Mouse (Mus musculus) activated CD4-positive, CD25-positive, alpha-beta regulatory T cell (primary cell): ENCODE results near the gene Ptpn11. TPM values are rescaled to one million over a fixed set of nuclear protein-coding genes. Genes with fewer than 3 reads are reported as not detected.

Experiments used
- polyA plus RNA-seq, 2 experiments: library from polyadenylated mRNA; unstranded; fragments of 100-300 nt; shearing (Covaris generic); gene quantifications; one replicate each; pipeline ENCODE4 v1.2.1; 2017

Ptpn11 gene
- polyA plus RNA-seq: 10 to 100 TPM; 19.4 to 22.1 TPM

GRCm38 (mm10) chr5:121190836-121191583 lies at the start of gene Ptpn11:
Ptpn11 (minus strand) TSS chr5:121191397.

GRCm38 (mm10) chr5:121219980-121220731 lies 29.0 kb upstream of the Ptpn11 start, which contains the start of gene Hectd4:
Hectd4 (plus strand) TSS chr5:121220219.

GRCm38 (mm10) chr5:121204132-121205089 lies 13.2 kb upstream of the Ptpn11 start, which contains the start of gene Rpl6:
Rpl6 (plus strand) TSS chr5:121204481.

Other genes starting within 250 kb of the Ptpn11 start
- under 1 TPM in 1 of 2 experiments, not detected in 1; 0.21 TPM for gene Rph3a, start 181.3 kb downstream of the Ptpn11 start, polyA plus RNA-seq
- gene Rpl6, start 13.1 kb upstream of the Ptpn11 start, polyA plus RNA-seq: 1,000 to 10,000 TPM in 1 of 2 experiments, 100 to 1,000 TPM in 1; 742 to 1,189 TPM
- 1 to 10 TPM; 7.9 to 9.7 TPM for gene Hectd4, start 28.8 kb upstream of the Ptpn11 start, polyA plus RNA-seq
- 10 to 100 TPM; 65.6 to 93.9 TPM for gene Trafd1, start 194.2 kb upstream of the Ptpn11 start, polyA plus RNA-seq
- 10 to 100 TPM; 26.1 to 31.5 TPM for gene Naa25, start 206.5 kb upstream of the Ptpn11 start, polyA plus RNA-seq